ENCODE assay signal across 8 mouse cellular contexts in genomic region chr11:89303421-89303820, GRCm38 (mm10). TPM values are rescaled to one million over a fixed set of nuclear protein-coding genes. Genes with fewer than 3 reads are reported as not detected.
DNase-seq lines count a peak whose midpoint lies in the region; ATAC-seq lines count a peak whose summit lies in the region.

No protein-coding gene starts in this region.

- intact Hi-C loops in left cerebral cortex, postnatal 4 days (cut with DNase I): loop anchor here (2.0 to 10.0 kb wide), 3 partner anchors 139 to 621 kb away; no protein-coding TSS in a partner anchor

- no peak overlapping the region; the same call in 1 of the 2 replicates for H3K9ac ChIP-seq in midbrain, embryonic 14.5 days (replicated peaks; ENCODE audit: low read length)

- peak; percentile 87 for DNase-seq in adrenal gland, adult 2 months
- DNase-seq in embryo, embryonic 11.5 days (ENCODE audit: low read depth, low spot score): peak; percentile 80
- peak; percentile 9 for DNase-seq in gonadal fat pad, adult 2 months (ENCODE audit: low read depth)
- peak; percentile 53 for DNase-seq in kidney, adult 11 months
- DNase-seq in left cerebral cortex, postnatal 4 days: peak; percentile 90
- DNase-seq in midbrain, embryonic 14.5 days: peak; percentile 95
- peak; percentile 46 for DNase-seq in spleen, adult 12 weeks (ENCODE audit: low spot score)

- H3K4me2 ChIP-seq in midbrain, embryonic 14.5 days (ENCODE audit: low read length): peak overlapping the region; percentile 95

- peak overlapping the region; percentile 65 for H3K4me3 ChIP-seq in midbrain, embryonic 14.5 days (replicated peaks; ENCODE audit: low read depth, low read length)

- WGBS in midbrain, embryonic 14.5 days: under 1% methylated on average over 16 of the region's 16 CpGs

- peaks cover 10% of the 10 kb centered on the region for H3K4me1 ChIP-seq in midbrain, embryonic 14.5 days (ENCODE audit: control insufficient read depth, insufficient read depth, low read length)

- no peaks in the 10 kb centered on the region for H3K36me3 ChIP-seq in midbrain, embryonic 14.5 days (ENCODE audit: control insufficient read depth, insufficient read depth, low read length)

- H3K27ac ChIP-seq in midbrain, embryonic 14.5 days (replicated peaks; ENCODE audit: low read depth, low read length): peak overlapping the region; percentile 87

- H3K9me3 ChIP-seq in midbrain, embryonic 14.5 days (ENCODE audit: control insufficient read depth, low read length): no peaks in the 10 kb centered on the region

- H3K27me3 ChIP-seq in midbrain, embryonic 14.5 days (ENCODE audit: control insufficient read depth, insufficient read depth, low read length): no peaks in the 10 kb centered on the region; the same call in 1 of the 2 replicates

- ATAC-seq in midbrain, embryonic 14.5 days (ENCODE audit: low FRiP score, low TSS enrichment): peak; percentile 59
- no peak for ATAC-seq in inflammation-experienced regulatory T-cells, adult 6 months

RNA-seq across cellular contexts. Expression of gene Nog, which starts 1.3 kb away (rescaled TPM):
- total RNA-seq in adrenal gland, adult 2 months (2021): under 1 TPM; 0.21 to 0.37 TPM
- polyA plus RNA-seq in adrenal gland, adult 2 months (2012; rRNA removed): 1.2 and 2.1 TPM in 2 replicates
- 2.2 and 2.6 TPM in 2 replicates for polyA plus RNA-seq in gonadal fat pad, adult 2 months (2012; rRNA removed)
- total RNA-seq in left cerebral cortex, postnatal 4 days (2021): 1 to 10 TPM; 7.1 to 8.1 TPM
- 4.3 and 5.2 TPM in 2 replicates for polyA plus RNA-seq in midbrain, embryonic 14.5 days (2014; fragmentation: Nextera tagmentation; extraction: Ambion mirVana)
- not detected for polyA plus RNA-seq in inflammation-experienced regulatory T-cells, adult 6 months (2017; shearing (Covaris generic))

Comparison
In these comparisons a context has a peak if more than half of its experiments do, and no peak if none do; other contexts are left out.
1. DNase-seq: peak in every context shown above with its lines; median percentile 95 in midbrain, embryonic 14.5 days; 90 in left cerebral cortex, postnatal 4 days; 87 in adrenal gland, adult 2 months; 80 in embryo, embryonic 11.5 days; 53 in kidney, adult 11 months; 46 in spleen, adult 12 weeks; 9 in gonadal fat pad, adult 2 months.